Mouse (Mus musculus): ENCODE results near the gene Bcl7a.
A peak's percentile ranks its signal among the peaks of the same experiment; 100 is the strongest.

Gene Bcl7a

GRCm38 (mm10) chr5:123326751-123327148 lies 16.9 kb upstream of the Bcl7a start:
- DNase-seq (ENCODE audit: extremely low read depth, low read depth, low spot score) = no peak

- no peak for DNase-seq (ENCODE audit: extremely low read depth, low read depth, low spot score)
Measured at GRCm38 (mm10) chr5:123327686-123328085, 15.9 kb upstream of the Bcl7a start.

- DNase-seq (ENCODE audit: extremely low read depth, low read depth, low spot score) = no peak
Measured at GRCm38 (mm10) chr5:123333566-123333965, 10.1 kb upstream of the Bcl7a start.

- DNase-seq (ENCODE audit: extremely low read depth, low read depth, low spot score) = no peak
Measured at GRCm38 (mm10) chr5:123336205-123336961, 7.3 kb upstream of the Bcl7a start.

- no peak for DNase-seq (ENCODE audit: extremely low read depth, low read depth, low spot score)
Measured at GRCm38 (mm10) chr5:123338463-123338862, 5.2 kb upstream of the Bcl7a start.

- no peak for DNase-seq (ENCODE audit: extremely low read depth, low read depth, low spot score)
Measured at GRCm38 (mm10) chr5:123344628-123344962, 961 bp downstream of the Bcl7a start.

GRCm38 (mm10) chr5:123344963-123345852 lies 1.6 kb downstream of the Bcl7a start:
- DNase-seq (ENCODE audit: extremely low read depth, low read depth, low spot score) = no peak

GRCm38 (mm10) chr5:123345853-123346654 lies 2.4 kb downstream of the Bcl7a start:
- peak; percentile 39 for DNase-seq (ENCODE audit: extremely low read depth, low read depth, low spot score)

- no peak for DNase-seq (ENCODE audit: extremely low read depth, low read depth, low spot score)
Measured at GRCm38 (mm10) chr5:123346701-123347270, 3.2 kb downstream of the Bcl7a start.

- no peak for DNase-seq (ENCODE audit: extremely low read depth, low read depth, low spot score)
Measured at GRCm38 (mm10) chr5:123347985-123348384, 4.4 kb downstream of the Bcl7a start.

- no peak for DNase-seq (ENCODE audit: extremely low read depth, low read depth, low spot score)
Measured at GRCm38 (mm10) chr5:123350386-123350785, 6.8 kb downstream of the Bcl7a start.

- no peak for DNase-seq (ENCODE audit: extremely low read depth, low read depth, low spot score)
Measured at GRCm38 (mm10) chr5:123355918-123356317, 12.3 kb downstream of the Bcl7a start.

GRCm38 (mm10) chr5:123357253-123357652 lies 13.6 kb downstream of the Bcl7a start:
- no peak for DNase-seq (ENCODE audit: extremely low read depth, low read depth, low spot score)

- no peak for DNase-seq (ENCODE audit: extremely low read depth, low read depth, low spot score)
Measured at GRCm38 (mm10) chr5:123359431-123359830, 15.8 kb downstream of the Bcl7a start.

GRCm38 (mm10) chr5:123362911-123363310 lies 19.3 kb downstream of the Bcl7a start:
- DNase-seq (ENCODE audit: extremely low read depth, low read depth, low spot score) = no peak

GRCm38 (mm10) chr5:123364302-123364971 lies 20.8 kb downstream of the Bcl7a start:
- DNase-seq (ENCODE audit: extremely low read depth, low read depth, low spot score) = no peak

- DNase-seq (ENCODE audit: extremely low read depth, low read depth, low spot score) = no peak
Measured at GRCm38 (mm10) chr5:123368869-123369488, 25.3 kb downstream of the Bcl7a start.

- no peak for DNase-seq (ENCODE audit: extremely low read depth, low read depth, low spot score)
Measured at GRCm38 (mm10) chr5:123370049-123370448, 26.4 kb downstream of the Bcl7a start.

GRCm38 (mm10) chr5:123375262-123375661 lies 31.6 kb downstream of the Bcl7a start:
- no peak for DNase-seq (ENCODE audit: extremely low read depth, low read depth, low spot score)

Data from fat pad, adult 2 months (tissue).